Mouse (Mus musculus) forebrain, embryonic 10.5 days (tissue): ENCODE data around the gene Gpha2. TPM values are rescaled to one million over a fixed set of nuclear protein-coding genes. Genes with fewer than 3 reads are reported as not detected.

Experiments
- DNase-seq: peaks from one replicate; pipeline ENCODE4 v3.0.0-alpha.2; 2017; ENCODE audit warnings: low spot score; ENCODE audit errors: extremely low spot score
- H3K27ac ChIP-seq: fragments of 300-500 bp; sonication (generic); 2 replicates; pipeline ENCODE4 v1.5.1; 2016; ENCODE audit warnings: mild to moderate bottlenecking
- H3K27me3 ChIP-seq: fragments of 300-500 bp; sonication (generic); 2 replicates; pipeline ENCODE4 v1.6.1; 2016; ENCODE audit warnings: mild to moderate bottlenecking; ENCODE audit not compliant: poor library complexity, severe bottlenecking
- H3K36me3 ChIP-seq: fragments of 300-500 bp; sonication (generic); replicated peaks from 2 replicates; pipeline ENCODE4 v1.6.1; 2016; ENCODE audit warnings: mild to moderate bottlenecking, moderate library complexity
- H3K4me1 ChIP-seq: fragments of 300-500 bp; sonication (generic); 2 replicates; pipeline ENCODE4 v1.6.1; 2016
- H3K4me3 ChIP-seq: fragments of 300-500 bp; sonication (generic); 2 replicates; pipeline ENCODE4 v1.5.1; 2016; ENCODE audit warnings: mild to moderate bottlenecking, moderate library complexity
- H3K9me3 ChIP-seq: fragments of 300-500 bp; sonication (generic); 2 replicates; pipeline ENCODE4 v1.6.1; 2016; ENCODE audit warnings: mild to moderate bottlenecking, moderate library complexity
- WGBS: fragments of 180-500 bp; shearing (Covaris S2); methylation state at CpG from one replicate; pipeline ENCODE4 v1.1.7; 2016; 5-methylcytosine and 5-hydroxymethylcytosine counted together
- polyA plus RNA-seq: library from polyadenylated mRNA; unstranded; fragments of >200 nt; fragmentation: Nextera tagmentation; extraction: Ambion mirVana; gene quantifications from 2 replicates; pipeline ENCODE4 v1.2.1, GENCODE M21; 2016

Gpha2 gene
- polyA plus RNA-seq, 1 experiment from 2014 or later: 0.58 TPM

- WGBS: 85% methylated on average over 7 of the region's 7 CpGs
- no peak for DNase-seq
Observed at GRCm38 (mm10) chr19:6268670-6269132, 42.5 kb downstream of the Gpha2 start.

GRCm38 (mm10) chr19:6269798-6270475, 43.8 kb downstream of the Gpha2 start:
- Histone ChIP-seq H3K27ac (no peak overlapping the region), H3K27me3 (no peaks in the 10 kb centered on the region), H3K4me3 (no peak overlapping the region), H3K36me3 (no peaks in the 10 kb centered on the region), H3K4me1 (peaks cover 15% of the 10 kb centered on the region), H3K9me3 (no peaks in the 10 kb centered on the region)
- WGBS: 89% methylated on average over 8 of the region's 8 CpGs
- DNase-seq: no peak

More at GRCm38 (mm10) chr19:6268670-6269132, 42.5 kb downstream of the Gpha2 start:
- H3K36me3 ChIP-seq: no peaks in the 10 kb centered on the region
- no peaks in the 10 kb centered on the region for H3K27me3 ChIP-seq
- no peak overlapping the region for H3K27ac ChIP-seq
- H3K4me1 ChIP-seq: peaks cover 10% of the 10 kb centered on the region
- H3K9me3 ChIP-seq: no peaks in the 10 kb centered on the region
- H3K4me3 ChIP-seq: no peak overlapping the region

GRCm38 (mm10) chr19:6270661-6271060, 44.5 kb downstream of the Gpha2 start:
- WGBS: 64% methylated on average over 9 of the region's 9 CpGs
- H3K9me3 ChIP-seq: no peaks in the 10 kb centered on the region
- 0 out of 2 replicates have a peak overlapping the region, but pooled peaks have one; percentile 2 for H3K4me3 ChIP-seq
- H3K27me3 ChIP-seq: no peaks in the 10 kb centered on the region
- peaks cover 23% of the 10 kb centered on the region for H3K4me1 ChIP-seq
- no peaks in the 10 kb centered on the region for H3K36me3 ChIP-seq
- no peak for DNase-seq
- 0 out of 2 replicates have a peak overlapping the region, but pooled peaks have one; percentile 53 for H3K27ac ChIP-seq

GRCm38 (mm10) chr19:6271206-6271605, 45.0 kb downstream of the Gpha2 start:
- H3K27me3 ChIP-seq: no peaks in the 10 kb centered on the region
- H3K36me3 ChIP-seq: no peaks in the 10 kb centered on the region
- peaks cover 28% of the 10 kb centered on the region for H3K4me1 ChIP-seq
- 41% methylated on average over 8 of the region's 8 CpGs for WGBS
- H3K9me3 ChIP-seq: no peaks in the 10 kb centered on the region
- no peak for DNase-seq
- 0 out of 2 replicates have a peak overlapping the region, but pooled peaks have one; percentile 53 for H3K27ac ChIP-seq
- H3K4me3 ChIP-seq: 0 out of 2 replicates have a peak overlapping the region, but pooled peaks have one; percentile 2

GRCm38 (mm10) chr19:6272053-6272452, 45.9 kb downstream of the Gpha2 start:
- H3K9me3 ChIP-seq: no peaks in the 10 kb centered on the region
- H3K27ac ChIP-seq: no peak overlapping the region
- no peak for DNase-seq
- no peaks in the 10 kb centered on the region for H3K27me3 ChIP-seq
- H3K36me3 ChIP-seq: no peaks in the 10 kb centered on the region
- 68% methylated on average over 7 of the region's 7 CpGs for WGBS
- H3K4me3 ChIP-seq: no peak overlapping the region
- peaks cover 28% of the 10 kb centered on the region for H3K4me1 ChIP-seq

- no peak for DNase-seq
- H3K9me3 ChIP-seq: no peaks in the 10 kb centered on the region
- H3K4me1 ChIP-seq: peaks cover 35% of the 10 kb centered on the region
- no peaks in the 10 kb centered on the region for H3K36me3 ChIP-seq
- H3K27ac ChIP-seq: no peak overlapping the region
- H3K27me3 ChIP-seq: no peaks in the 10 kb centered on the region
- 84% methylated on average over 4 of the region's 4 CpGs for WGBS
- H3K4me3 ChIP-seq: no peak overlapping the region
Observed at GRCm38 (mm10) chr19:6272738-6273137, 46.6 kb downstream of the Gpha2 start.

DNA sequence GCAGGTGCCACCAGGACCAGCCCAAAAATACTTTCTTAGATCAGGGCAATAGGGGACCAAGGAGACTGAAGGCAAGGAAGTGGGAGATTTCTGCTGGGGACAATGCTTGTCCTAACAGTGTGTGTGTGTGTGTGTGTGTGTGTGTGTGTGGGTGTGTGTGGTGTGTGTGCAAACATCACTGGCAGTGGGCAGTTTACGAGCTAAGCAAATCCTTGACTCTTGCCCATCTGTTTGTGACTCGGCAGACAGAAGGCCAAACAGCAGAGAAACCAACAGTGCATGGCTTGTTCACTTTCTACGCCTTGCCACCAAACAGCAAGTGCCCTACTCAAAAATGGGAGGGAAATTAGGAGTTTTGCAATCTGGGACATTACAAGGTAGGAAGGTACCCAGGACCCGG, 47.4 kb downstream of the Gpha2 start:
- Histone ChIP-seq H3K4me1 (peaks cover 39% of the 10 kb centered on the region), H3K27me3 (no peaks in the 10 kb centered on the region), H3K9me3 (no peaks in the 10 kb centered on the region), H3K36me3 (peaks cover under 1% of the 10 kb centered on the region), H3K4me3 (no peak overlapping the region), H3K27ac (no peak overlapping the region)
- DNase-seq: no peak
- 91% methylated on average over 4 of the region's 4 CpGs for WGBS

DNA sequence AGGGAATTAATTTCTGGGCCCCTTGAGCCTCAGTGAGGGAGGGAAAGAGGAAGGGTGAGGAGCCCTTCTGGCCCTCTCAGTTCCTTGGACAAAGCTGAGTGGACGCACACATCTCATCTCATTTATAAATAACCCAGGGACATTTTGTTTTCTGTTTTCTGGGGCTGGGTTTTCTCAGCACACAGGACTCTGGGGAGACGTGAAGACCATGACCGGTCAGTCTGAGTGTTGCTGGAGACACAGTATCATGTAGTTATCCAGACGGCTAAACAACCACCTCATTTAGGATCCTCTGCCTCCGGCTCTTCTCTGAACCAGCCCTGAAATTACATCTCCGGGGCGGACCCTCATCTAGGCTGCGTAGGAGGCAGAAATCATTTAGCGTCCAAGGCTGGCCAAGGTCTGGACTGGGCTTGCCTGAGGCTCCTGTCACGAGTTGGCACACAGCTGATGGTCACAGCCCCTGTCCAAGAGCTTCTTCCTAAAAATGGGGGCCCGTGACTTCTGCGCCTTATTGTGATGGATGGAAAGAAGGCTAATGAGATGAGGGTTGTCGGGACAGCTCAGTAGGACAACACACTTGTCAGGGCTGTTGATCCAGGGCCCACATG, 47.9 kb downstream of the Gpha2 start:
- Histone ChIP-seq H3K27ac (no peak overlapping the region), H3K9me3 (no peaks in the 10 kb centered on the region), H3K4me3 (no peak overlapping the region), H3K36me3 (peaks cover 5% of the 10 kb centered on the region), H3K27me3 (no peaks in the 10 kb centered on the region), H3K4me1 (peaks cover 45% of the 10 kb centered on the region)
- no peak for DNase-seq
- WGBS: 93% methylated on average over 13 of the region's 13 CpGs

DNA sequence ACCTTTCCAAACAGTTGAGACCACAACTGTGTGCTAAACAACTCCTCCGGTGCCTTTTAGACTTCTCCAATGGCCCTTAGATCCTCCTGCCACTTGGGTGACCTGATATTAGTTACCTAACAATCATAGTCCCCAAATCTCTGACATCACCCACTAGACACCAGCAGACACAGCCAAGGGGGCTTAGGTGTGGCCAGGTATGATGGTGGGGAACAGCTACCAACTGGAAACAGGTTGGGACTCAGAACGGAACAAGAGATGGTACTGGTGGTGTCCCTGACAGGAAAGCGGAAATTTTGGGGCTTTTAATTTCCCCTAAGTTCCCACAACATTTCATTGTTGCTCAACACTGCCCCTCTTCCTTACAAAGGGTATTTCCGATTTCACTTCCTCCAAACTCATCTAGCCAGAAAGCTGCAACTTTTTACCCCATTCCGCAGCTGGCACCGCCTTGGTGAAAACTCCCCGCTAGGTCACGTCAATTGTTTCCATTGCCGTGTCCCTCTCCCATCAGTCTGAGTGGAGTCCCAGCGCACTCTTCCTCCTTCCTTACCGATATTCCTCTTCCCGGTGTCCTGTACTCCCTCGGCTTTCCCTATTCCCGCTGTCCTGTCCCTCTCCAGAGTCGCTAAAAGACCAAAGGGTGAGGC, 49.7 kb downstream of the Gpha2 start:
- H3K27ac ChIP-seq: peak overlapping the region; percentile 92
- peaks cover 49% of the 10 kb centered on the region for H3K4me1 ChIP-seq
- DNase-seq: no peak
- H3K27me3 ChIP-seq: no peaks in the 10 kb centered on the region
- no peaks in the 10 kb centered on the region for H3K9me3 ChIP-seq
- WGBS: 8% methylated on average over 15 of the region's 15 CpGs
- peak overlapping the region; percentile 93 for H3K4me3 ChIP-seq
- H3K36me3 ChIP-seq: peaks cover 23% of the 10 kb centered on the region

- DNase-seq: peak; percentile 96
- Histone ChIP-seq H3K27ac (peak within 1 kb of the TSS; percentile 92), H3K4me3 (peak within 1 kb of the TSS; percentile 93), H3K27me3 (no peaks in the 10 kb centered on the region), H3K4me1 (peaks cover 51% of the 10 kb centered on the region), H3K9me3 (no peaks in the 10 kb centered on the region), H3K36me3 (peaks cover 32% of the 10 kb centered on the region)
- under 1% methylated on average over 106 of the region's 106 CpGs for WGBS
Observed at GRCm38 (mm10) chr19:6276426-6277421, 50.5 kb downstream of the Gpha2 start, which contains the start of gene Ehd1. Gene Ehd1, plus strand, starts transcription at chr19:6276725.
